Mouse (Mus musculus): ENCODE measurements around the gene Nsmce1. TPM values are rescaled to one million over a fixed set of nuclear protein-coding genes. Genes with fewer than 3 reads are reported as not detected.

Nsmce1 gene
- polyA plus RNA-seq, 1 experiment from 2014 or later = 85.5 TPM

DNA sequence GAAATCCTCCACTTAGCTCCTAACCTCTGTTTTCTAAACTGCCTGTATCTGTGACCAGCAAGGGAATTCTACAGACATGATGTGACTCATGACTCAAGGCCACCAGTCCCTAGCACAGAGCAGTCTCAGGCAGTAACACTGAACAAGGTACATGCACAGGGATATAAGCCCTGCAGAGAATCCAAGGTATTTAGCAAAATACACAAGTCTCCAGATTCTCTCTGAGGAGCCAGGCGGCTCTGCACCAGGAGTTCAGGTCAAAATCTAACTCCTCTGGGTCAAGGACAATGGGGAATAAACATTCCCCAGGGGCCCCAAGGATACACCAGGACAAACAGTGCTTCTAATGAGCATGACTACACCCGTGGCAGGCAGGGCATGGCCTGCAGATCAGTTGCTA lies 8.5 kb downstream of the Nsmce1 start:
- Histone ChIP-seq H3K4me2 (ENCODE audit: low read length) (no peak overlapping the region), H3K9ac (ENCODE audit: low read depth, low read length) (no peak overlapping the region), H3K27me3 (ENCODE audit: control insufficient read depth, insufficient read depth, low read depth, low read length) (no peaks in the 10 kb centered on the region), H3K36me3 (ENCODE audit: control insufficient read depth, insufficient read depth, low read length) (no peaks in the 10 kb centered on the region), H3K9me3 (replicated peaks; ENCODE audit: control insufficient read depth, low read length, poor library complexity, severe bottlenecking) (no peaks in the 10 kb centered on the region), H3K4me1 (ENCODE audit: control insufficient read depth, insufficient read depth, low read length) (no peaks in the 10 kb centered on the region), H3K27ac (ENCODE audit: low read length) (no peak overlapping the region), H3K4me3 (ENCODE audit: low read depth, low read length) (no peak overlapping the region)
- ATAC-seq = no peak
- 60% methylated on average over 2 of the region's 2 CpGs for WGBS

DNA sequence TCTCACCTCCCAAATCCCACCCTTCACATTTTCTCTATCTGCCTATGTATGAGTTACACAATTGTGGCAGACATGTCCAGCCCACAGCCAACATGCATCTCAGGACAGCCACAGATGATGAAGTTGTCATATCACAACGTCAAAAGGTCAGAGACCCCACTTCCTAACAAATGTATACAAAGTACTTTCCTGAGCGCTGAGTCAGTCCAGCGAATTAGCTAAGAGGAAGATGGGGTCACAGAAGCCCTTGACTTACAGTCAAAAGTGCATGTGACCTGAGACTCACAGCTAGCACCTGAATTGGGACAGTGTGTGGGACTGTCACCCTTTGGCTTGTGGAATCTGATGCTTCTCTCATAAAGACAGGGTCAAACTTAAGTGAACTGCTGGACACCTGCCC lies 9.1 kb downstream of the Nsmce1 start:
- Histone ChIP-seq H3K4me1 (ENCODE audit: control insufficient read depth, insufficient read depth, low read length) (no peaks in the 10 kb centered on the region), H3K4me3 (ENCODE audit: low read depth, low read length) (no peak overlapping the region), H3K27me3 (ENCODE audit: control insufficient read depth, insufficient read depth, low read depth, low read length) (no peaks in the 10 kb centered on the region), H3K9me3 (replicated peaks; ENCODE audit: control insufficient read depth, low read length, poor library complexity, severe bottlenecking) (no peaks in the 10 kb centered on the region), H3K36me3 (ENCODE audit: control insufficient read depth, insufficient read depth, low read length) (no peaks in the 10 kb centered on the region), H3K4me2 (ENCODE audit: low read length) (no peak overlapping the region), H3K27ac (ENCODE audit: low read length) (no peak overlapping the region), H3K9ac (ENCODE audit: low read depth, low read length) (no peak overlapping the region)
- WGBS = 89% methylated on average over 3 of the region's 3 CpGs
- ATAC-seq = no peak

GRCm38 (mm10) chr7:125480518-125480917 lies 10.9 kb downstream of the Nsmce1 start:
- 98% methylated on average over 4 of the region's 4 CpGs for WGBS
- no peaks in the 10 kb centered on the region for H3K9me3 ChIP-seq (replicated peaks; ENCODE audit: control insufficient read depth, low read length, poor library complexity, severe bottlenecking)
- H3K4me3 ChIP-seq (ENCODE audit: low read depth, low read length) = no peak overlapping the region
- ATAC-seq = no peak
- H3K36me3 ChIP-seq (ENCODE audit: control insufficient read depth, insufficient read depth, low read length) = no peaks in the 10 kb centered on the region
- H3K27ac ChIP-seq (ENCODE audit: low read length) = no peak overlapping the region
- no peak overlapping the region for H3K4me2 ChIP-seq (ENCODE audit: low read length)
- H3K9ac ChIP-seq (ENCODE audit: low read depth, low read length) = no peak overlapping the region
- no peaks in the 10 kb centered on the region for H3K27me3 ChIP-seq (ENCODE audit: control insufficient read depth, insufficient read depth, low read depth, low read length)
- peaks cover 7% of the 10 kb centered on the region; the same call in 1 of the 2 replicates for H3K4me1 ChIP-seq (ENCODE audit: control insufficient read depth, insufficient read depth, low read length)

- Histone ChIP-seq H3K4me2 (ENCODE audit: low read length) (no peak overlapping the region), H3K9ac (ENCODE audit: low read depth, low read length) (no peak overlapping the region), H3K27ac (ENCODE audit: low read length) (no peak overlapping the region), H3K4me3 (ENCODE audit: low read depth, low read length) (no peak overlapping the region), H3K36me3 (ENCODE audit: control insufficient read depth, insufficient read depth, low read length) (no peaks in the 10 kb centered on the region), H3K27me3 (ENCODE audit: control insufficient read depth, insufficient read depth, low read depth, low read length) (no peaks in the 10 kb centered on the region), H3K9me3 (replicated peaks; ENCODE audit: control insufficient read depth, low read length, poor library complexity, severe bottlenecking) (no peaks in the 10 kb centered on the region), H3K4me1 (ENCODE audit: control insufficient read depth, insufficient read depth, low read length) (peaks cover 7% of the 10 kb centered on the region; the same call in 1 of the 2 replicates)
- no peak for ATAC-seq
- WGBS = 88% methylated on average over 7 of the region's 7 CpGs
These were observed 12.9 kb downstream of the Nsmce1 start for GRCm38 (mm10) chr7:125478391-125478984.

DNA sequence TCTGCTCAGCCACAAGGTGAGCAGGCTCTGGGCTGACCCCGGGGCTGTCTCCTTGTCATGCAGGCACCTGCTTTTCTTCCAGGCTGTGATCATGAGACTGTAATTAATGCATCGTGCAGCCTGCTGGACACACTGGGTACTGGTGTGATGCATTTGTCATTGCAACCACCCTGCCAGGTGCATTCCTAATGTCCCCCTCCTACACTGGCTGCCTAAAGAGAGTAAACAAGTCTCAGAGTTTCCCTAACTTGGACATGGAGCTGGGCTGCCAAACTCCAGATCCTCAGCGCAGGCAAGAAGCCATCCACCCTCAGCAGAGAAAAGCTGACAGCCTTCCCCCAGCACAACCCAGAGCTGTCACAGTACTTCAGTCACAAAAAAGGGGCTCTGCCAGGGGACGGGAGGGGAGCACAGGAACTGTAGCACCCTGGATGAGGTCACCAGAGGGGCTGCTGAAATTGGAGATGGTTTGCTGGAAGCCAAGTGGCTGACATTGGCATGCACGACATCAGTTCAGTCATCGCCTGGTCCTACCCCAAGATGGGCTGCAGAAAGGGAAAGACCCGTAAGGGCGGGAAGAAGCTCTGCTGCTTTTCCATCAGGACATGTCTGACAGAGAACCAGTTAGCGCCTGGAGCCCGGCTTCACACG lies 15.7 kb downstream of the Nsmce1 start:
- Histone ChIP-seq H3K27ac (ENCODE audit: low read length) (0 out of 2 replicates have a peak overlapping the region, but pooled peaks have one; percentile 4), H3K36me3 (ENCODE audit: control insufficient read depth, insufficient read depth, low read length) (no peaks in the 10 kb centered on the region), H3K4me1 (ENCODE audit: control insufficient read depth, insufficient read depth, low read length) (peaks cover 7% of the 10 kb centered on the region; the same call in 1 of the 2 replicates), H3K9me3 (replicated peaks; ENCODE audit: control insufficient read depth, low read length, poor library complexity, severe bottlenecking) (no peaks in the 10 kb centered on the region), H3K9ac (ENCODE audit: low read depth, low read length) (no peak overlapping the region), H3K27me3 (ENCODE audit: control insufficient read depth, insufficient read depth, low read depth, low read length) (no peaks in the 10 kb centered on the region), H3K4me2 (ENCODE audit: low read length) (no peak overlapping the region), H3K4me3 (ENCODE audit: low read depth, low read length) (no peak overlapping the region)
- ATAC-seq = peak; percentile 43; the same call in 1 of the 2 replicates
- WGBS = 55% methylated on average over 11 of the region's 11 CpGs

DNA sequence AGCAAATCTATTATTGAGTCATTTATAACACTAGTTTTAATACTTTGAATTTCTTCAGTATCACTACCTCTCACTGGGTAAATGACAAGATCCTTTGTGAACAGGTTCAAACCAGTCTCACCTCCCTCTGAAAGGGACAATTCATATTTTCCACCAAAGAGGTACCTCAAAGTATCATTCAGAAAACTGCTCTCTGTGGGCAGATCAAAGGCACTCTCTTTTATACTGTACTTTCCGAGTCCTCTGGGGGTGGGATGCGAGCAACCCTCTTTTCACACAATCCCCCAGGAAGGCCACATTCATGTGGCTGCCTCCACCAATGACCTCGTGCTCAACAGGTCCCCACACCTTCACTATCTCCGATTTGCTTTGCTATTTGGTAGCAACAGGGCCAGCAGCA lies 16.9 kb downstream of the Nsmce1 start:
- WGBS = 76% methylated on average over 4 of the region's 4 CpGs
- H3K4me3 ChIP-seq (ENCODE audit: low read depth, low read length) = no peak overlapping the region
- no peak overlapping the region for H3K27ac ChIP-seq (ENCODE audit: low read length)
- peaks cover 7% of the 10 kb centered on the region; the same call in 1 of the 2 replicates for H3K4me1 ChIP-seq (ENCODE audit: control insufficient read depth, insufficient read depth, low read length)
- H3K4me2 ChIP-seq (ENCODE audit: low read length) = no peak overlapping the region
- H3K27me3 ChIP-seq (ENCODE audit: control insufficient read depth, insufficient read depth, low read depth, low read length) = no peaks in the 10 kb centered on the region
- no peak for ATAC-seq
- H3K9ac ChIP-seq (ENCODE audit: low read depth, low read length) = no peak overlapping the region
- no peaks in the 10 kb centered on the region for H3K9me3 ChIP-seq (replicated peaks; ENCODE audit: control insufficient read depth, low read length, poor library complexity, severe bottlenecking)
- H3K36me3 ChIP-seq (ENCODE audit: control insufficient read depth, insufficient read depth, low read length) = no peaks in the 10 kb centered on the region

DNA sequence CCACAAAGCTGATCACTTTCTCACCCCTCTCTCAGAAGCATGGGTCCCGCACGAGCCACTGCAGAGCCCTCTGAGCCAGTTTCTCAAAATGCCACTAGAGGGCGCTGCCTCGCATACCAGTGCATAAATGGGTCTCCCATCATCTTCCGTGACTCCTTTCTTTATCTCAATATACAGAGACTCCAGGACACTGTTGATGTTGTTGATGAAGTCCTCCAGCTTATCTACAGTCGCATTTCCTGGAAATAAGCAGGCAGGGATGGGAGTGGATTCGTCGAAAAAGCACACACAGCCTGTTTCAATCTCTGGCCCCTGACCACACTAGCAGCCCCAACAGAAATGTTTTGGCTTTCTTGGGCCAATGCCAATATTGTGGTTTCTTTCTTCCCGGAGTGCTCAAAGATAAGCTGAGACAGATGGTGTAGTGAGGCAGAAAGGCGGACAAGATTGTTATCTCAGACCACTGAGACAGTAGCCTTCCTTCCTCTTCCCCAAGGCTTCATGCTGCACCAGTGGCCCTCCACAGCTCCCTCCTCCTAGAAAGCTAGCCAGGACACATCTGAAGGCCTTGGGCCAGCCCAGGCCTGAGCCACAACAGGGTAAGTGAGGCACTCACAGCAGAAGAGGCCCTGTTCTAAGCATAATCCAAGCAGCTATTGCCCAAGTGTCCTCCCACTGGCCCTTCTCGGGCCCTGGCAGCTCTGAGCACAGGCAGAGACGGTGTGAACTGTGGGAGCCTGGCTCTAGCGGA lies 19.2 kb downstream of the Nsmce1 start:
- Histone ChIP-seq H3K4me3 (ENCODE audit: low read depth, low read length) (no peak overlapping the region), H3K4me2 (ENCODE audit: low read length) (no peak overlapping the region), H3K9ac (ENCODE audit: low read depth, low read length) (no peak overlapping the region), H3K36me3 (ENCODE audit: control insufficient read depth, insufficient read depth, low read length) (peaks cover 14% of the 10 kb centered on the region), H3K9me3 (replicated peaks; ENCODE audit: control insufficient read depth, low read length, poor library complexity, severe bottlenecking) (no peaks in the 10 kb centered on the region), H3K4me1 (ENCODE audit: control insufficient read depth, insufficient read depth, low read length) (peaks cover 7% of the 10 kb centered on the region; the same call in 1 of the 2 replicates), H3K27me3 (ENCODE audit: control insufficient read depth, insufficient read depth, low read depth, low read length) (no peaks in the 10 kb centered on the region), H3K27ac (ENCODE audit: low read length) (no peak overlapping the region)
- ATAC-seq = peak; percentile 66
- 32% methylated on average over 13 of the region's 13 CpGs for WGBS

- H3K27ac ChIP-seq (ENCODE audit: low read length) = no peak overlapping the region
- peaks cover 19% of the 10 kb centered on the region for H3K36me3 ChIP-seq (ENCODE audit: control insufficient read depth, insufficient read depth, low read length)
- H3K4me2 ChIP-seq (ENCODE audit: low read length) = no peak overlapping the region
- ATAC-seq = no peak
- H3K9ac ChIP-seq (ENCODE audit: low read depth, low read length) = no peak overlapping the region
- no peaks in the 10 kb centered on the region for H3K9me3 ChIP-seq (replicated peaks; ENCODE audit: control insufficient read depth, low read length, poor library complexity, severe bottlenecking)
- H3K4me3 ChIP-seq (ENCODE audit: low read depth, low read length) = no peak overlapping the region
- H3K4me1 ChIP-seq (ENCODE audit: control insufficient read depth, insufficient read depth, low read length) = no peaks in the 10 kb centered on the region
- H3K27me3 ChIP-seq (ENCODE audit: control insufficient read depth, insufficient read depth, low read depth, low read length) = no peaks in the 10 kb centered on the region
- WGBS = 91% methylated on average over 4 of the region's 4 CpGs
These were observed 20.5 kb downstream of the Nsmce1 start for GRCm38 (mm10) chr7:125470901-125471300.

DNA sequence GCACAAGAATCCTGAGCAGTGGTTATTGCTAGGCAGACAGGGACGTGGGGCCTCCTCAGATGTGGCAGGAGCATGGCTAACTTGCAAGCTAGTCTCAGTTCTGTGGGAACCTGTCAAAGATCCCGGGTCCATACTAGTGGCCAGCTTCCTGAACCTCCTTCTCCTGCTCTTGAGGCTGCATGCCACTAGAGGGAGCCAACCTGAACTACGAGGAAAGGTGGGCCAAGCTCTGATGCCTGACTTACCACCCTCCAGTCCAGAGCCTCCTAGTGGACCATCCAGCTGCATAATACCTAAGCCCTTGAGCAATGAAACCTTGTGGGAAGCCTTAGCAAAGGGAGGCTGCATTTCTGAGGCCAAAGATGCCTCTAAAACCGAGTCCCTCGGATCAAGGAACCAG lies 21.5 kb downstream of the Nsmce1 start:
- Histone ChIP-seq H3K4me1 (ENCODE audit: control insufficient read depth, insufficient read depth, low read length) (no peaks in the 10 kb centered on the region), H3K36me3 (ENCODE audit: control insufficient read depth, insufficient read depth, low read length) (peaks cover 19% of the 10 kb centered on the region), H3K9me3 (replicated peaks; ENCODE audit: control insufficient read depth, low read length, poor library complexity, severe bottlenecking) (no peaks in the 10 kb centered on the region), H3K9ac (ENCODE audit: low read depth, low read length) (no peak overlapping the region), H3K4me3 (ENCODE audit: low read depth, low read length) (no peak overlapping the region), H3K27ac (ENCODE audit: low read length) (no peak overlapping the region), H3K27me3 (ENCODE audit: control insufficient read depth, insufficient read depth, low read depth, low read length) (no peaks in the 10 kb centered on the region), H3K4me2 (ENCODE audit: low read length) (no peak overlapping the region)
- WGBS = 21% methylated on average over 5 of the region's 5 CpGs
- no peak for ATAC-seq

Measured in midbrain, embryonic 16.5 days (tissue).